Mouse (Mus musculus) kidney, adult 2 months (tissue): ENCODE measurements at regions not wholly inside any gene's neighbourhood (a gene's known extent, or its start where the extent isn't known, plus 50 kb on each side); places are given as distances from the start of the nearest gene placed in this dataset.

Experiments
- DNase-seq: peaks from one replicate; pipeline ENCODE4 v3.0.0; 2021
- H3K27ac ChIP-seq: fragments of 200-500 bp; 2 replicates; pipeline ENCODE4 v1.5.1; 2012; ENCODE audit warnings: low read depth, low read length, control low read depth, inconsistent platforms; ENCODE audit not compliant: insufficient read depth
- H3K27me3 ChIP-seq: fragments of 200-500 bp; replicated peaks from 2 replicates; pipeline ENCODE4 v1.6.1; 2012; ENCODE audit warnings: mild to moderate bottlenecking, moderate library complexity, low read length, inconsistent platforms; ENCODE audit not compliant: control insufficient read depth, insufficient read depth
- H3K36me3 ChIP-seq: fragments of 200-500 bp; 2 replicates; pipeline ENCODE4 v1.6.1; 2012; ENCODE audit warnings: mild to moderate bottlenecking, moderate library complexity, low read length, inconsistent platforms; ENCODE audit not compliant: control insufficient read depth, insufficient read depth
- H3K4me1 ChIP-seq: fragments of 200-500 bp; 2 replicates; pipeline ENCODE4 v1.6.1; 2011; ENCODE audit warnings: low read length; ENCODE audit not compliant: control insufficient read depth, insufficient read depth
- H3K4me3 ChIP-seq: fragments of 200-500 bp; 2 replicates; pipeline ENCODE4 v1.5.1; 2011; ENCODE audit warnings: mild to moderate bottlenecking, low read depth, low read length, control low read depth; ENCODE audit not compliant: insufficient read depth
- CTCF ChIP-seq: fragments of 200-500 bp; conservative IDR thresholded peaks from 2 replicates; pipeline ENCODE4 v1.5.1; 2011; ENCODE audit warnings: low read depth, mild to moderate bottlenecking, control low read depth, low read length, moderate library complexity, mixed read lengths; ENCODE audit not compliant: insufficient read depth, insufficient read length
- POLR2A ChIP-seq: fragments of 200-500 bp; IDR thresholded peaks from one replicate; pipeline ENCODE4 v1.6.1; 2011; ENCODE audit warnings: low read depth, low read length, control low read depth
- WGBS: fragments of 180-500 bp; shearing (Covaris S2); methylation state at CpG from one replicate; pipeline ENCODE4 v1.1.7; 2018; 5-methylcytosine and 5-hydroxymethylcytosine counted together

GRCm38 (mm10) chr19:15398624-15399023 lies 548.5 kb downstream of the Psat1 start:
- no peaks in the 10 kb centered on the region for H3K36me3 ChIP-seq
- no peak overlapping the region for H3K4me3 ChIP-seq
- no peak for DNase-seq
- TF ChIP-seq CTCF, result no peak
- TF ChIP-seq POLR2A, result no peak
- no peaks in the 10 kb centered on the region for H3K4me1 ChIP-seq
- H3K27ac ChIP-seq, result no peak overlapping the region
- 69% methylated on average over 3 of the region's 3 CpGs for WGBS
- H3K27me3 ChIP-seq, result no peaks in the 10 kb centered on the region; the same call in 1 of the 2 replicates

- Histone ChIP-seq H3K36me3 (no peaks in the 10 kb centered on the region), H3K4me1 (no peaks in the 10 kb centered on the region), H3K27me3 (no peaks in the 10 kb centered on the region), H3K27ac (no peak overlapping the region), H3K4me3 (no peak overlapping the region)
- no peak for TF ChIP-seq POLR2A
- no peak for TF ChIP-seq CTCF
- WGBS, result 80% methylated on average over 8 of the region's 8 CpGs
- no peak for DNase-seq
Measured at GRCm38 (mm10) chr19:15371682-15372081, 575.5 kb downstream of the Psat1 start.

DNA sequence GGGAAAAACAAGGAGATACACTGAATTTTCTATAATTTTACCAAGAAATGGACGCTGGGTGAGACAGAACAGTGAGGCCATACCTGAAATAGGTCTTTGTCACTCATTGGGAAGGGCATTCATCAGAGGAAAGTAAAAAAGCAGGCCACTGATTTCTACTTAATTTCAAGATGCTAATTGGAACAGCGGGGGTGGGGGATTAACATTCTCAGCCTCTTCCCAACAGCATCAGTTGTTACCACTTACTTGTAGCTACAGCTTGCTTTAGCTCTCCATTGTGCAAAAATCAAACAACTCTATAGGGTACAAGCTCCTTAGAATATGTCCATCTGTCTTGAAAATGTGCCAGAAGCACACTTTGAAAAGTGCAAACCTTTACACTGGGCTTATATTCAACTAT lies 580.2 kb downstream of the Psat1 start:
- H3K27ac ChIP-seq, result no peak overlapping the region
- no peaks in the 10 kb centered on the region for H3K4me1 ChIP-seq
- H3K27me3 ChIP-seq, result no peaks in the 10 kb centered on the region
- no peak overlapping the region for H3K4me3 ChIP-seq
- no peak for DNase-seq
- TF ChIP-seq POLR2A (no peak), CTCF (no peak)
- WGBS, result 86% methylated on average over 2 of the region's 2 CpGs
- H3K36me3 ChIP-seq, result no peaks in the 10 kb centered on the region

GRCm38 (mm10) chr19:15357181-15357580 lies 590.0 kb downstream of the Psat1 start:
- Histone ChIP-seq H3K4me1 (no peaks in the 10 kb centered on the region), H3K36me3 (no peaks in the 10 kb centered on the region), H3K27ac (no peak overlapping the region), H3K4me3 (no peak overlapping the region), H3K27me3 (no peaks in the 10 kb centered on the region)
- 43% methylated on average over 3 of the region's 3 CpGs for WGBS
- TF ChIP-seq CTCF, result no peak
- no peak for TF ChIP-seq POLR2A
- no peak for DNase-seq

DNA sequence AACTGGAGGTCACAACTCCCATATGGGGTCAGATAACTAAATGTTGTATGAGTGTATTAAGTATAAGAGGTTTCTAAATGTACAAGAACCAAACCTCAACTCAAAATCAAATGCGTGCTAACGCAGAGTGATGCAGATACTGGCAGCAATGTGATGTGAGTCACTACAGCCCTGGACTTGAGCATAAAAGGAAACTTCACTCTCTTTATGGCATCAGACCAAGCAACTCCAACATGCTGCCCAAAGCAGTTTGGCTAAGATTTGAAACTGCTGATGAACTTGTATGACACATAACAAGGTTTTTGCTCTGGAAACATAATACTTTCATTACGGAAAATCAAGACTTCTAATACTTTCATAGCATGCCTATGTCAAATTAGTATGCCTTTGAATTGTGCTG lies 598.8 kb downstream of the Psat1 start:
- H3K36me3 ChIP-seq, result no peaks in the 10 kb centered on the region
- 92% methylated on average over 3 of the region's 3 CpGs for WGBS
- no peak for DNase-seq
- H3K27me3 ChIP-seq, result no peaks in the 10 kb centered on the region
- H3K4me3 ChIP-seq, result no peak overlapping the region
- TF ChIP-seq POLR2A, result no peak
- no peak for TF ChIP-seq CTCF
- no peaks in the 10 kb centered on the region for H3K4me1 ChIP-seq
- H3K27ac ChIP-seq, result no peak overlapping the region

DNA sequence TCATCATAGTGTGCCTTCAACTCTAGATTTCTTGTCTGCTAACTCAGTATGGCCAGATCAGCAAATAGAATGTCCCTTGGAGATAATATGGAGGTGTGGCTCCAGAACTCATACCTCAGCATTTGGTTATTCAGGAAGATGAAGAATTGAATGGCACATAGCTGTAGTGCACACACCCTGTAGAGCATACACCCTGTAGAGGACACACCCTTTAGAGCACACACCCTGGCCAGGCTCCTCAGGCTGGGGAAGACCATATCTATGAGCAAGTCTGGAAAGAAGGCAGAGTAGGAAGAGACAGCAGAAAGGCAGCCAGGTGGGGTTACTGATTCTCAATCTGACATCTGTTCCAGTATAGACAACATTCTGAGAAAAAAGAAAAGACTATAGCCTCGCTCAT lies 604.9 kb downstream of the Psat1 start:
- H3K4me3 ChIP-seq, result no peak overlapping the region
- no peaks in the 10 kb centered on the region for H3K27me3 ChIP-seq
- no peak for TF ChIP-seq POLR2A
- no peak for TF ChIP-seq CTCF
- H3K36me3 ChIP-seq, result no peaks in the 10 kb centered on the region
- no peak overlapping the region for H3K27ac ChIP-seq
- H3K4me1 ChIP-seq, result no peaks in the 10 kb centered on the region
- no peak for DNase-seq
- WGBS, result 100% methylated on average over 1 of the region's 1 CpGs

DNA sequence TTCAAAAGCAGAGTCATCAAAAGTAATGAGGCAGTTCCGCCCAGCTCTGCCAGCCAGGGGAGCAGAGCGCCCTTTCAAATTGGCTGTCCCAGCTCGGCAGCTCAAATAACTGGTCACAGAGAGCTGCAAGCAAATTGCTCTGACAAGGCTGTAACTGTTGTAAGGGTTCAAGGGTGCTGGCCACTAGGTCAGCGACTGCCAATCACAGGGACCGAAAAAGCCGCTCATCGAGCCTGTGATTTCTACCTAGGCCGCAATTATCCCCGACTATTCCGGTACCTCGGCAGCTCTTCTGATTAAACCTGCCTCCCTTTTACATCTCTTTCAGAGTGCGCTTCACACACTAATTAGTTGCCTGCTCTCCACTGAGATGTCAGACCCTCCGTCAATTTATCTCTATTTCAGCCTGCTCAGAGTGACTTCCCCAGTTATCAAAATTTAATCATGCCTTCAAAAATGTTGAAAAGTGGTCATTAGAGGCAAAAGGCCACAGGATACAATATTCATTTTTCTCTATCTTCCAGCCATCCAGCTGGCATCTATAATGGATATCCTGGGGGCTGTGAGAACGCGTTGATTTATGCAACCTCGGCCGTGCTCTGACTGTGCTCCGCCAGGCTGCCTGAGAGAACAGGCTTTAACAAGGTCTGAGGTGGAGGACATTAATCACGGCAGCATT lies 606.7 kb downstream of the Psat1 start:
- no peaks in the 10 kb centered on the region for H3K27me3 ChIP-seq
- no peak overlapping the region for H3K4me3 ChIP-seq
- TF ChIP-seq CTCF (no peak), POLR2A (no peak)
- no peaks in the 10 kb centered on the region for H3K4me1 ChIP-seq
- WGBS, result 28% methylated on average over 19 of the region's 19 CpGs
- no peak for DNase-seq
- no peak overlapping the region for H3K27ac ChIP-seq
- no peaks in the 10 kb centered on the region for H3K36me3 ChIP-seq
